Mouse (Mus musculus) splenic B cell, adult 2 months (primary cell): ENCODE measurements around the gene Smg9.
A peak's percentile ranks its signal among the peaks of the same experiment; 100 is the strongest.
"Not testable (repeated sequence)": the region's sequence is repeated elsewhere in the genome, so short reads cannot be mapped to it uniquely, and the experiment has no call there.

Source experiments
- DNase-seq: peaks from one replicate; pipeline ENCODE4 v3.0.0-alpha.2; 2011; ENCODE audit warnings: low read depth, low spot score
- H3K27me3 ChIP-seq: 2 replicates; pipeline ENCODE4 v1.6.1; 2012; ENCODE audit warnings: mild to moderate bottlenecking, low read length, moderate library complexity, mixed read lengths; ENCODE audit not compliant: control insufficient read depth, poor library complexity, insufficient read depth, severe bottlenecking
- H3K36me3 ChIP-seq: 2 replicates; pipeline ENCODE4 v1.6.1; 2012; ENCODE audit warnings: mild to moderate bottlenecking, low read length, moderate library complexity, mixed read lengths; ENCODE audit not compliant: control insufficient read depth, poor library complexity, insufficient read depth, severe bottlenecking

The Smg9 gene

GRCm38 (mm10) chr7:24389516-24390187, 9.8 kb upstream of the Smg9 start:
- no peak for DNase-seq
- H3K36me3 ChIP-seq: no peaks in the 10 kb centered on the region
- no peaks in the 10 kb centered on the region for H3K27me3 ChIP-seq

DNA sequence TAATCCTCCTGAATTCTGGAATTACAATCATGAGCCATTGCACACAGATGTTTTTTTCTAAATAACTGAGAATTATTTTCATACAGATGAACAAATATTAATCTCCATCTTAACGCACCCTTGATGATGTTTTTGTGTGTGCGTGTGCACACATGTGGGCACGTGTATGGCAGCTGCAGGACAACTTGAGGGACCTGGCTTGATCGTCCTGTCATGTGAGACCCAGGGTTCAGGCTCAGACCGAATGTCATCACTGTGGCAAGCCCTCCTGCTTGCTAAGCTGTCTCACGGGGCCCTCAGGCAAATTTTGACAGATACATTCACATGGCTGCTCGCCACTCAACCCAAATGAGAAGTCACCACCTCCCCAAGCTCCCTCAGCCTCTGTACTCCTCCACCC, 8.9 kb upstream of the Smg9 start:
- no peaks in the 10 kb centered on the region for H3K27me3 ChIP-seq
- H3K36me3 ChIP-seq: no peaks in the 10 kb centered on the region
- no peak for DNase-seq

GRCm38 (mm10) chr7:24391077-24391476, 8.3 kb upstream of the Smg9 start:
- DNase-seq: no peak
- H3K36me3 ChIP-seq: no peaks in the 10 kb centered on the region
- no peaks in the 10 kb centered on the region for H3K27me3 ChIP-seq

GRCm38 (mm10) chr7:24391687-24392086, 7.7 kb upstream of the Smg9 start:
- DNase-seq: no peak
- H3K36me3 ChIP-seq: no peaks in the 10 kb centered on the region
- H3K27me3 ChIP-seq: no peaks in the 10 kb centered on the region

- no peak for DNase-seq
- no peaks in the 10 kb centered on the region for H3K36me3 ChIP-seq
- H3K27me3 ChIP-seq: no peaks in the 10 kb centered on the region
Observed at GRCm38 (mm10) chr7:24394054-24394453, 5.4 kb upstream of the Smg9 start.

DNA sequence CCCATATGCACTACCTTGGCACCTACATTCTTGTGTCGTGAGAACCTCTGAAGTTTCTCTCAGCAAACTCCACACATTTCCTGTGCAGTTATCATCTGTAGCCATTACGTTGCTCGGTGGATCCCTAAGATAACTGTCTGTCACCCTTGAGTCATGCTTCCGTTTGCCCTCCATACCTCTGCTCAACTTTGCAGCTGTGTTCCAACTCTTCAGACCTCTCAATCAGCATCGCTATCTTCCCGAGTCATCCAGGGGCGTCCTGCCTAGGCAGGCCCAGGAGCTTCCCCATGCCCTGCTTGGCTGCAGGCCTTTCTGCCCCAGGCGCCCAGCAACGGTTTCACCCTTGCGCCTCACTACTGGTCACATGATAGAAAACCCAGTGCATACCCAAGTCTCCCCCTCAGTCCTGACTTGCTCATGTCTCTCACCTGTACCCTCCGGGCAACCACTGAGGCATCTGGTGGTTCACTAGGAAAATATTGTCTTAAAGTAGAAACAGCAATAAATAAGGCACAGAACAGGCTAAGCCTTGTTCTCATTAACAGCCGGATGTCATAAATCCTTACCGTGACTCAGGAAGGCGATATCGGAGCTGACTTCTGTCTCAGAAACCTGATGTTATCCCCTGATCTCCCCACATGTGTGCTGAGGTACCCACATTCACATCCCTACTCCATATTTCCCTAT, 4.8 kb upstream of the Smg9 start:
- Histone ChIP-seq H3K27me3 (no peaks in the 10 kb centered on the region), H3K36me3 (no peaks in the 10 kb centered on the region)
- DNase-seq: no peak

DNA sequence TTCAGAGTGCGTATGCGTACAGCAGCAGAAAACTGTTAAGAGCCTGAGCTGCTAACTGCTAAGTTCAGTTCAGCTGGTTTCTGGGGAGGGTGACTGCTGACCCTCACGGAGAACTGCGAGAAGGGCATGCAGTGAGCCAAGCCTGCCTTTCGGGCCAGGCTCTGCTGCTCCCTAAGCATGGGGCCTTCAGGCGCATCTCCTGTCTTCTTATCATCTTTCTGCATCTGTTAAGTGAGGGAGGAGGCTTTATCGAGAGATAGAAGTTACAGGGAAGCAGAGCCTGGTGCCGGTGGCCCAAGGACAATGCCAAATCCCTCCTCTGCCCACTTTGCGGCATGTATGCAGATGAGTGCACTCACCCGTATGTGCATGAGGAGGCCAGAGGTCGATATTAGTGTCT, 2.6 kb upstream of the Smg9 start:
- DNase-seq: no peak
- Histone ChIP-seq H3K36me3 (no peaks in the 10 kb centered on the region), H3K27me3 (no peaks in the 10 kb centered on the region)

- no peak for DNase-seq
- Histone ChIP-seq H3K27me3 (no peaks in the 10 kb centered on the region), H3K36me3 (no peaks in the 10 kb centered on the region; the same call in 1 of the 2 replicates)
Observed at GRCm38 (mm10) chr7:24398364-24398913, 980 bp upstream of the Smg9 start.

- H3K36me3 ChIP-seq: peaks cover 7% of the 10 kb centered on the region; the same call in 1 of the 2 replicates
- DNase-seq: no peak
- H3K27me3 ChIP-seq: no peaks in the 10 kb centered on the region
Observed at GRCm38 (mm10) chr7:24400082-24400452, 648 bp downstream of the Smg9 start.

GRCm38 (mm10) chr7:24400489-24400888, 1.1 kb downstream of the Smg9 start:
- not testable (repeated sequence) for H3K36me3 ChIP-seq, DNase-seq, H3K27me3 ChIP-seq

DNA sequence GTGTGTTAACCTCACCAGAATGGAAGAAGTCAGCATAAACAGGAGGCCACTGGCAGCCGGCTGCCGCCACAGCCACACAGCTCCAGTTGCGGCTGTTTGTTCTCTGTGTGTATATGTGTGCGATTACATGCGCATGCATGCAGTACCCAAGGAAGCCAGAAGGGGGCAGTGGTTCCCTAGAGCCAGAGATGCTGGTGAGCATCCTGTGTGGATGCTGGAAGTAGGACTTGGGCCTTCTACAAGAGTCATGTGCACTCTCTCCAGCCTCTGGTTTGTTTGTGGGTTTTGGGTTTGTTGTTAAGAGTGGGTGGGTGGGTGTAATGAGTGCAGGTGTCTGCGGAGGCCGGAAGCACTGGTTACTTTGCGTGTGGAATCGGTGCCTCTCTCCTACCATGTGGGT, 3.4 kb downstream of the Smg9 start:
- H3K36me3 ChIP-seq: peaks cover 9% of the 10 kb centered on the region; the same call in 1 of the 2 replicates
- peak; percentile 46 for DNase-seq
- H3K27me3 ChIP-seq: no peaks in the 10 kb centered on the region

- peaks cover 9% of the 10 kb centered on the region; the same call in 1 of the 2 replicates for H3K36me3 ChIP-seq
- DNase-seq: no peak
- H3K27me3 ChIP-seq: no peaks in the 10 kb centered on the region
Observed at GRCm38 (mm10) chr7:24405649-24406048, 6.2 kb downstream of the Smg9 start.

DNA sequence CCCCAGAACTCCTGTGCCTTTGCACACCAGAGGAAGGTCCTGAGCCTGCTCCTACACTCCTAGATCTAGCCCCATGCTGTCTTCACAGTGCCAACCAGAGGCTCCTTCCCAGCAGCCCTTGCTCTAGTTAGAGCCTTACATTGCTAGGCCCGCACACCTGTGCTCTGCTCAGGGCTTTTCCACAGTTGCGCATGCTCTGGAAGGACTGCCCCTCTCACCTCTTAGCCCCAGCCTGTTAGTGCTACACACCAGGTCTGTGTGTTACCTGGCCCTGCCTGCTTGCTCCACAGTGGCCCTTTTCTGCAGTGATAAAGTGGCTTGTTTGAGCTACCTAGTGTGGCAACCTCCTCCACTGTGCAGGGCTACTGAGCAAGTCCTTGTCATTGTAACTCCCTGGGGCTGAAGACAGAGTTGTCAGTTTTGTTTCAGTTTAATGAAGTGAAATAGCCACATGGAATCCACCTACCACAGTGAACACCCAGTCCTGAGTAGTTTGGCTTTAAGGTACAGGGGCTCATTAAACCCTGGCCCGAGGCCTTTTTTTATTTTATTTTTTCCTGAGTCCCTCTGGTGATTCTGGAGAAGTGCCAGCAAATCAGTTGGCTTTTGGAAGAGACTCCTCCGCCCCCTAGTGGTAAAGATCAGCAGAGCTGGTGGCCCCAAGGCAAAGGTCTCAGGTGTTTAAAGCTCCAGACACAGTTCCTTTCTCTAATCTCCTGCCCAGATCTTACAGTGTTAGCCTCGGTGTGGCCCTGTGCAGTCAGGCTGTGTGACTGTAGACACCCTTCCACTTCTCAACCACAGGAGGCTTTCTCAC, 7.3 kb downstream of the Smg9 start:
- peaks cover 9% of the 10 kb centered on the region; the same call in 1 of the 2 replicates for H3K36me3 ChIP-seq
- peak; percentile 83 for DNase-seq
- H3K27me3 ChIP-seq: no peaks in the 10 kb centered on the region

DNA sequence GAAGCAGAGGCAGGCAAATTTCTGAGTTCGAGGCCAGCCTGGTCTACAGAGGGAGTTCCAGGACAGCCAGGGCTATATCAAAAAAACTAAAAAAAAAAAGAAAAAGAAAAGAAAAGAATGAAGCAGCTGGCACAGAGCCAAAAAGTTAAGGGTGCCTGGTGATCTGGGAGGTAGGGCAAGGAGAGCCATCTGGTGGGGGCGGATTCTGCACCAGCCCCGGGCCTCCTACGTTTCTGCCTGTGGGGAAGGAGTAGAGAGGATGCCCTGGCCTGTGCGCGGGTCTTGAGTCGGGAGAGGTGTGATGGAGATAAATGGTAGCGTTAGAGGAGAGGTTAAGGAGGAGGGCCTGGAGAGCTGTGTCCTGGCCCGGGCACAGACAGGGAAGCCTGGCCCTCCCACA, 8.8 kb downstream of the Smg9 start:
- peaks cover 9% of the 10 kb centered on the region; the same call in 1 of the 2 replicates for H3K36me3 ChIP-seq
- no peaks in the 10 kb centered on the region for H3K27me3 ChIP-seq
- no peak for DNase-seq

GRCm38 (mm10) chr7:24410123-24410522, 10.7 kb downstream of the Smg9 start:
- DNase-seq: no peak
- peaks cover 2% of the 10 kb centered on the region; the same call in 1 of the 2 replicates for H3K36me3 ChIP-seq
- no peaks in the 10 kb centered on the region for H3K27me3 ChIP-seq
